ENCODE assay signal across 19 mouse cellular contexts in the genomic region with DNA sequence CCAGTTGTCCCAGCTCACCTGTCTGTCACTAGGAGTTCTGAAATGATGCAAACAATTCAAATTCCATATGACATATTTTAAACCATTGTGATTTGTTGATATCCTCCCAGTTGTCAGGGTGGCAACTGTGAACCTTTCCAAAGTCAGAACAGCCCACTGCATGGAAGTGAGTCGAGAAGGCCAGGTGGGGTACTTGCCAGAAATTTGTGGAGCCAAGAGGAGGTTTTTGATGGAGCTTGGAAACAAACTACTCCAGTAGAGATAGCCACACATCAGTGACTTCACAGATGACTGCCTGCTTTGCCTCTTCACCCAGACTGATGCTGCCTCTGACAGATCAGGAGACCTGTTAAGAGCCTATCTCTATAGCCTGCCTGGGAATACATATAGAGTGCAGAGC.
DNase-seq lines count a peak whose midpoint lies in the region; ATAC-seq and TF ChIP-seq lines count a peak whose summit lies in the region.
"Had no signal": no experiment of that assay in that cellular context is flagged by ENCODE, and none has a peak within 500 bp of the region (broad histone marks: within the 10 kb centered on the region; RNA-seq: fewer than 3 reads in every experiment).

No protein-coding gene starts in this region.

- no peaks in the 10 kb centered on the region for H3K9me3 ChIP-seq in neural tube, embryonic 11.5 days (ENCODE audit: control insufficient read depth, low read length)
- H3K9me3 ChIP-seq: embryonic facial prominence, embryonic 15.5 days; forebrain, embryonic 10.5 days; heart, embryonic 12.5 days; hindbrain, embryonic 15.5 days had no signal

- H3K9ac ChIP-seq in neural tube, embryonic 11.5 days (ENCODE audit: low read length), result no peak overlapping the region
- H3K9ac ChIP-seq: embryonic facial prominence, embryonic 15.5 days; heart, embryonic 12.5 days; hindbrain, embryonic 15.5 days had no signal

- no peaks in the 10 kb centered on the region for H3K36me3 ChIP-seq in neural tube, embryonic 11.5 days (ENCODE audit: control insufficient read depth, insufficient read depth, low read length)
- H3K36me3 ChIP-seq: embryonic facial prominence, embryonic 15.5 days; forebrain, embryonic 10.5 days; heart, embryonic 12.5 days; hindbrain, embryonic 15.5 days had no signal

- H3K27me3 ChIP-seq in neural tube, embryonic 11.5 days (ENCODE audit: control insufficient read depth, insufficient read depth, low read length), result no peaks in the 10 kb centered on the region
- H3K27me3 ChIP-seq: embryonic facial prominence, embryonic 15.5 days; heart, embryonic 12.5 days; hindbrain, embryonic 15.5 days had no signal

- H3K4me3 ChIP-seq in layer of hippocampus, adult 2 months, result no peak overlapping the region
- H3K4me3 ChIP-seq in neural tube, embryonic 11.5 days (ENCODE audit: low read depth, low read length), result no peak overlapping the region
- H3K4me3 ChIP-seq: embryonic facial prominence, embryonic 15.5 days; erythroblast, embryonic 14.5 days; forebrain, embryonic 10.5 days; gastrocnemius, adult 2 months; heart, embryonic 12.5 days; hindbrain, embryonic 15.5 days had no signal

- peak; percentile 48 to 65 for DNase-seq in cerebellum, postnatal 14 days
- DNase-seq in cerebellum, adult 8-10 months, result no peak
- no peak for DNase-seq in layer of hippocampus, adult 2 months (ENCODE audit: low spot score in 2 of 2)
- DNase-seq in layer of hippocampus, adult 9-11 months, result no peak
- no peak for DNase-seq in neural tube, embryonic 11.5 days (ENCODE audit: low spot score)
- no peak for DNase-seq in neural tube, embryonic 10.5 days (ENCODE audit: extremely low spot score, low spot score)
- DNase-seq in ovary, postnatal 10 days (ENCODE audit: low spot score), result no peak
- DNase-seq: adrenal gland, postnatal 10 days; cerebellum, adult 11-12 months; cerebellum, adult 9-11 months; embryo, embryonic 11 days; gastrocnemius, adult 2 months; gastrocnemius, postnatal 25 days had no signal

- H3K27ac ChIP-seq in layer of hippocampus, adult 2 months, result peak overlapping the region; percentile 72
- H3K27ac ChIP-seq in neural tube, embryonic 11.5 days (ENCODE audit: low read depth, low read length), result no peak overlapping the region
- H3K27ac ChIP-seq: embryonic facial prominence, embryonic 15.5 days; forebrain, embryonic 10.5 days; gastrocnemius, adult 2 months; hindbrain, embryonic 15.5 days had no signal

- 0 out of 2 replicates have a peak, but pooled peaks have one; percentile 2 for ATAC-seq in neural tube, embryonic 11.5 days (ENCODE audit: insufficient read depth, low FRiP score, low TSS enrichment)
- ATAC-seq: forebrain, embryonic 14.5 days had no signal

- H3K4me1 ChIP-seq in neural tube, embryonic 11.5 days (ENCODE audit: control insufficient read depth, insufficient read depth, low read length), result no peaks in the 10 kb centered on the region
- H3K4me1 ChIP-seq: embryonic facial prominence, embryonic 15.5 days; hindbrain, embryonic 15.5 days had no signal

- WGBS in neural tube, embryonic 11.5 days, result 94% methylated on average over 1 of the region's 1 CpGs

- H3K4me2 ChIP-seq in neural tube, embryonic 11.5 days (ENCODE audit: low read depth), result no peak overlapping the region
- H3K4me2 ChIP-seq: embryonic facial prominence, embryonic 15.5 days; heart, embryonic 12.5 days; hindbrain, embryonic 15.5 days had no signal

- TF ChIP-seq CTCF in layer of hippocampus, adult 2 months (conservative IDR thresholded peaks at IDR 0.05), result no peak

Comparison
In these comparisons a context has a peak if more than half of its experiments do, and no peak if none do; other contexts are left out.
1. DNase-seq: peak in cerebellum, postnatal 14 days (2 of 2); none in cerebellum, adult 8-10 months (single experiment), layer of hippocampus, adult 2 months (0 of 2), layer of hippocampus, adult 9-11 months (single experiment), neural tube, embryonic 11.5 days (single experiment), neural tube, embryonic 10.5 days (single experiment) and ovary, postnatal 10 days (single experiment).